ENCODE assay signal across 9 mouse cellular contexts in the genomic region with DNA sequence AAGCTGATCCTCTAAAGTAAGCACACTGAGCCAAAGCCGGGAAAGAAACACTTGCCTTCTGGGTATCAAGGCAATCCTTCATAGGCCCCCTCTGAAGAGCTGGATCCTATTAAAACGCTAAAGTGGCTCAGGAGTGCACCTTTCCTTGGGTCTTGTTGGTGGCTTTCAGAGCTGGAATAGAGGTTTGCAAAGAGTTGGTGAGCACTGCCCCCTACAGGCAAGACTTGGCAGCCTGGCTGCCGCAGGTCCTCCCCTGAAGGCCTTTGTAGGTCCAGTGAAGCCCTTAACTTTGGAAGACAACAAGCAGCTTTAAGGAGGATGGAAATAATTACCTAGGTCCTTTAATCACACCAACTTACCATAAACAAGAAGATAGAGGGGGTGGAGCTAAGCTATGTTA. TPM values are rescaled to one million over a fixed set of nuclear protein-coding genes. Genes with fewer than 3 reads are reported as not detected.
A peak's percentile ranks its signal among the peaks of the same experiment; 100 is the strongest.
DNase-seq lines count a peak whose midpoint lies in the region; ATAC-seq and TF ChIP-seq lines count a peak whose summit lies in the region.
"Had no signal": no experiment of that assay in that cellular context is flagged by ENCODE, and none has a peak within 500 bp of the region (broad histone marks: within the 10 kb centered on the region; RNA-seq: fewer than 3 reads in every experiment).

No protein-coding gene starts in this region.

- H3K9ac ChIP-seq in liver, embryonic 14.5 days (replicated peaks): no peak overlapping the region

- DNase-seq in cerebellum, adult 11 months: peak; percentile 52
- peak; percentile 71 for DNase-seq in urinary bladder, postnatal 25 days (ENCODE audit: low spot score)
- DNase-seq in urinary bladder, adult 2 months (ENCODE audit: low spot score): no peak
- peak; percentile 79 for DNase-seq in embryo, embryonic 11 days
- peak in 1 of 3 experiments; percentile 46 for DNase-seq in liver, embryonic 14.5 days (ENCODE audit: low read depth in 3 of 3, low spot score in 3 of 3)
- DNase-seq in right cerebral cortex, adult 18-20 months: peak; percentile 51

- no peak overlapping the region for H3K4me2 ChIP-seq in liver, embryonic 14.5 days (ENCODE audit: low read depth)

- no peaks in the 10 kb centered on the region for H3K36me3 ChIP-seq in liver, embryonic 14.5 days (replicated peaks; ENCODE audit: control insufficient read depth, insufficient read depth, low read depth)

- no peak for ATAC-seq in cerebellum, adult (ENCODE audit: insufficient number of reproducible peaks, low FRiP score, low TSS enrichment)
- ATAC-seq in inflammation-experienced regulatory T-cells, adult 6 months: peak; percentile 58
- no peak for ATAC-seq in liver, embryonic 14.5 days (ENCODE audit: insufficient read depth)
- ATAC-seq: Patski had no signal

- H3K4me3 ChIP-seq in liver, embryonic 14.5 days (ENCODE audit: insufficient read depth in 1 of 2, low read depth in 2 of 2, low read length in 2 of 2): no peak overlapping the region

- WGBS in liver, embryonic 14.5 days (ENCODE audit: insufficient replicate concordance): 10% methylated on average over 3 of the region's 3 CpGs

- H3K27me3 ChIP-seq in liver, embryonic 14.5 days (ENCODE audit: control insufficient read depth, insufficient read depth, low read length): no peaks in the 10 kb centered on the region; the same call in 1 of the 2 replicates

- H3K27ac ChIP-seq in liver, embryonic 14.5 days: no peak overlapping the region

- no peak for TF ChIP-seq EP300 in liver, embryonic 14.5 days (IDR thresholded peaks at IDR 0.05; ENCODE audit: low read depth)

- no peaks in the 10 kb centered on the region for H3K9me3 ChIP-seq in liver, embryonic 14.5 days (ENCODE audit: control insufficient read depth, low read length)

- peaks cover 0 to 10% of the 10 kb centered on the region in 2 experiments; a peak in 2 of 4 replicates for H3K4me1 ChIP-seq in liver, embryonic 14.5 days (replicated peaks; ENCODE audit: control insufficient read depth in 2 of 2, insufficient read depth in 2 of 2, low read length in 1 of 2)

- TF ChIP-seq CTCF in liver, embryonic 14.5 days (IDR thresholded peaks at IDR 0.05; ENCODE audit: low read depth): peak; percentile 89

RNA-seq across cellular contexts. Expression of a gene that starts 2.4 kb away (rescaled TPM):
- polyA plus RNA-seq in urinary bladder, adult 2 months (2012; rRNA removed): 21.8 and 27.0 TPM in 2 replicates
- 10 to 100 TPM; 15.8 to 28.5 (median 21.4) TPM for polyA plus RNA-seq in inflammation-experienced regulatory T-cells, adult 6 months (2017; shearing (Covaris generic))
- polyA plus RNA-seq in liver, embryonic 14.5 days (2012; rRNA removed): 10.5 and 10.8 TPM in 2 replicates
- 7.1 and 7.4 TPM in 2 replicates for polyA plus RNA-seq in liver, embryonic 14.5 days (2014; fragmentation: Nextera tagmentation; extraction: Ambion mirVana)

RNA-seq across cellular contexts. Expression of a gene that starts 10.4 kb away (rescaled TPM):
- polyA plus RNA-seq in urinary bladder, adult 2 months (2012; rRNA removed): 28.2 and 31.9 TPM in 2 replicates
- polyA plus RNA-seq in inflammation-experienced regulatory T-cells, adult 6 months (2017; shearing (Covaris generic)): 10 to 100 TPM; 11.2 to 19.9 (median 12.3) TPM
- 11.5 and 20.2 TPM in 2 replicates for polyA plus RNA-seq in liver, embryonic 14.5 days (2012; rRNA removed)
- polyA plus RNA-seq in liver, embryonic 14.5 days (2014; fragmentation: Nextera tagmentation; extraction: Ambion mirVana): 18.0 and 21.2 TPM in 2 replicates

RNA-seq across cellular contexts. Expression of a gene that starts 18.9 kb away (rescaled TPM):
- polyA plus RNA-seq in urinary bladder, adult 2 months (2012; rRNA removed): 1.5 and 1.7 TPM in 2 replicates
- polyA plus RNA-seq in inflammation-experienced regulatory T-cells, adult 6 months (2017; shearing (Covaris generic)): 1 to 10 TPM in 1 of 3 experiments, under 1 TPM in 2; 0.19 to 1.5 (median 0.87) TPM
- polyA plus RNA-seq in liver, embryonic 14.5 days (2012; rRNA removed): 0.55 and 1.2 TPM in 2 replicates
- polyA plus RNA-seq in liver, embryonic 14.5 days (2014; fragmentation: Nextera tagmentation; extraction: Ambion mirVana): 0.71 and 0.80 TPM in 2 replicates
